Mouse (Mus musculus): ENCODE measurements around the gene Acsl3. TPM values are rescaled to one million over a fixed set of nuclear protein-coding genes. Genes with fewer than 3 reads are reported as not detected.

Gene Acsl3
- polyA plus RNA-seq (2015; fragmentation: Nextera tagmentation; extraction: Ambion mirVana), result 22.7 and 23.3 TPM in 2 replicates

DNA sequence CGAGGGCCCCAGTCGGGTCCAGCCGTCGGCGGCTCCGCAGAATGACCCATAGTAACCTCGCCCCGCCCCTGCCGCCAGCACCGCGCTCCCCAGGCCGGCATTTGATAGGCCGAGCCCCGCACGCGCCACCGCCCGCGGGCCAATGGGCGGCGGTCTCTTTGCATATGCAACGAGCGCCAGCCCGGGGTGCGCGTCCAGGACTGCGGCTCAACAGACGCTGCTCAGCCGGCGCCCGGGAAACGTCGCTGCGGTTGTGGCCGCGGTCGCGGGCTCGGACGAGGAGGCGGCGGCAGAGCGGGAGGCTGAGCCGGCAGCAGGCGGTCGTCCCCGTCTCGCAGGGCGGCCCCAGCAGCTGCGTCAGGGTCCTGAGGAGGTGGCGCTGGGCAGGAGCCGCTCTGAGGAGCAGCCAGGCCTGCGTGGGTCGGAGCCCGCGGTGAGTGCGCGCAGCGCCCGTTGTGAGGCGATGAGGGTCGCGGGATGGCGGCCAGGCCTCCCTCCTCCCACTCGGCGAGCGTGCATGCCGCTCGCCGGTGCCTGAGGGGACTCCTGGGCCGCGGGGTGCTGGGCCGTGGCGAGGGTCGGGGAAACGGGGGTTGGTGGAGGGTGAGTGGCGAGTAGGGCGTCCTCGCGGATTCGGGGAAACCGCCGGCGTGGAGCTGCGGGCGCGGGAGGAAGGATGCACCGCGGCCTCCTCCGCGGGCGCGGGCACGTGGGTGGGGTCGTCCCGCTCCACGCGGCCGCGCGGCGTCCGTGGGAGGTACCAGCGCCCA is at the start of gene Acsl3, which contains the start of gene Utp14b:
TSS of gene Acsl3 (plus strand) at position 155 of the 770 bp plus-strand sequence.
TSS of gene Utp14b (plus strand) at position 368 of the 770 bp plus-strand sequence.
- Histone ChIP-seq H3K27me3 (replicated peaks; ENCODE audit: insufficient read depth, low read length) (no peaks in the 10 kb centered on the region), H3K4me3 (ENCODE audit: low read depth, low read length) (peak within 1 kb of the TSS; percentile 85), H3K9ac (replicated peaks; ENCODE audit: low read depth) (peak within 1 kb of the TSS; percentile 72), H3K4me2 (replicated peaks; ENCODE audit: low read depth, low read length) (peak within 1 kb of the TSS; percentile 96), H3K27ac (ENCODE audit: low read length) (peak within 1 kb of the TSS; percentile 86), H3K4me1 (ENCODE audit: insufficient read depth, low read depth, low read length) (peaks cover 6% of the 10 kb centered on the region; the same call in 1 of the 2 replicates), H3K9me3 (ENCODE audit: low read length) (no peaks in the 10 kb centered on the region), H3K36me3 (ENCODE audit: insufficient read depth, low read length) (no peaks in the 10 kb centered on the region)
- DNase-seq (ENCODE audit: low spot score) (peak; percentile 98), ATAC-seq (peak; percentile 99)
- under 1% methylated on average over 66 of the region's 104 CpGs for WGBS
- TF ChIP-seq CTCF (IDR thresholded peaks at IDR 0.05), result no peak
- no peak for TF ChIP-seq EP300 (IDR thresholded peaks at IDR 0.05)

DNA sequence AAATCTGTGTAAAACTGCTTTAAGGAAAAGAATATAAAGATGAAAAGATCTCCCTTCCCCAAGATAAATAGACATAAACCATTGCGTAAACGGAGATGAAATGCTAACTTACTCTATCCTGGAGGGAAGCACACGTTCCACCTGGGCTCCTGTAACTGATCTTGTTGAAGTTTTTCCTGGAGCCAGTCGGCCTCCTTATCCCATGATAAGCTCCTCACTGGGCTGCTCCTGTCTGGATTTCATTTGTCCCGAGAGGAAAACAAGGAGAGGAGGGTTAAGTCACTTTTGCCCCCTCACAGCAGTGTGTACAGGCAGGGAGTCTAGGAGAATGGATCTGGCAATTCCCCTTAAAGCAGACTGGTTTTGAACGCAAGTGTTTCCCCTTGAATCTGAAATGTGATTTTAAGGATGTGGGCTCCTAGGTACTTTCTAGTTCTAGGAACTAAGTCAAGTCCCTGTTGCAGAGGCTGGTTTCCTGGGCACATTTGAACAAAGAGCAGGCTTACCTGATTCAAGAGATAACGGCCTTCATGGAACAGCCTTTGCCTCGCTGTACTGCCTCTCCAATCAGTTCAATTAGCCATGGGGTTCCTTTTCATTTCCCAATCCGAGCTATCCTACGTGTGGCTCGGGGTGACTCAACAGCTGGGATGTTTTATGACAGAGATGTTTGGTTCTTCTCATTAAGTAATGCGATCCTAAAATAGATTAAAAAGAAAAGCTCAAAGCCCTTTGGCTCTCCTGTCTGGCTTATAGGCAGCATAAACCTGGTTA is 48.3 kb upstream of the Acsl3 start:
- Histone ChIP-seq H3K27ac (ENCODE audit: low read length) (no peak overlapping the region), H3K9me3 (ENCODE audit: low read length) (no peaks in the 10 kb centered on the region), H3K4me2 (replicated peaks; ENCODE audit: low read depth, low read length) (no peak overlapping the region), H3K27me3 (replicated peaks; ENCODE audit: insufficient read depth, low read length) (no peaks in the 10 kb centered on the region), H3K9ac (replicated peaks; ENCODE audit: low read depth) (no peak overlapping the region), H3K4me3 (ENCODE audit: low read depth, low read length) (no peak overlapping the region), H3K4me1 (ENCODE audit: insufficient read depth, low read depth, low read length) (no peaks in the 10 kb centered on the region), H3K36me3 (ENCODE audit: insufficient read depth, low read length) (no peaks in the 10 kb centered on the region)
- TF ChIP-seq EP300 (IDR thresholded peaks at IDR 0.05), result no peak
- no peak for TF ChIP-seq CTCF (IDR thresholded peaks at IDR 0.05)
- ATAC-seq (no peak), DNase-seq (ENCODE audit: low spot score) (peak; percentile 31)
- 27% methylated on average over 12 of the region's 12 CpGs for WGBS

DNA sequence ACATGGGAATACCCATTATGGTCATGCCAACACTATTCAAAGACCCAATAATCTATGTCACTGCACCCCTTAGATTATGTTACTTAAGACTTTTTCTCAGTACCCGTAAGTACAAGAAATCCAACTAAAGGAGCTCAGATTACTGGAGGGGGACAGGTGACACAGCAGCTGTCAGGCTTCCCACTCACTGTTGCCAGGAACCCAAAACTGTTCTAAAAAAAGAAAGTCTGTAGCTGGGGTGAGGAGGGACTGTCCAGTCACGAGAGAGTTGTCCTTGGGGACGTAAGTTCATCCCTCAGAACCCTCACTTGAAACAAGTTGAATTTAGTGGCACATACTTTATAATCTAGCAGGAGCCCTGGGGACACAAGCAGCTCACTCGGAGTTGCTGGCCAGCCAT is 46.6 kb upstream of the Acsl3 start:
- Histone ChIP-seq H3K4me1 (ENCODE audit: insufficient read depth, low read depth, low read length) (no peaks in the 10 kb centered on the region), H3K27ac (ENCODE audit: low read length) (no peak overlapping the region), H3K4me2 (replicated peaks; ENCODE audit: low read depth, low read length) (no peak overlapping the region), H3K4me3 (ENCODE audit: low read depth, low read length) (no peak overlapping the region), H3K36me3 (ENCODE audit: insufficient read depth, low read length) (no peaks in the 10 kb centered on the region), H3K9ac (replicated peaks; ENCODE audit: low read depth) (no peak overlapping the region), H3K27me3 (replicated peaks; ENCODE audit: insufficient read depth, low read length) (no peaks in the 10 kb centered on the region), H3K9me3 (ENCODE audit: low read length) (no peaks in the 10 kb centered on the region)
- ATAC-seq (no peak), DNase-seq (ENCODE audit: low spot score) (no peak)
- 36% methylated on average over 4 of the region's 4 CpGs for WGBS
- no peak for TF ChIP-seq EP300 (IDR thresholded peaks at IDR 0.05)
- TF ChIP-seq CTCF (IDR thresholded peaks at IDR 0.05), result no peak

DNA sequence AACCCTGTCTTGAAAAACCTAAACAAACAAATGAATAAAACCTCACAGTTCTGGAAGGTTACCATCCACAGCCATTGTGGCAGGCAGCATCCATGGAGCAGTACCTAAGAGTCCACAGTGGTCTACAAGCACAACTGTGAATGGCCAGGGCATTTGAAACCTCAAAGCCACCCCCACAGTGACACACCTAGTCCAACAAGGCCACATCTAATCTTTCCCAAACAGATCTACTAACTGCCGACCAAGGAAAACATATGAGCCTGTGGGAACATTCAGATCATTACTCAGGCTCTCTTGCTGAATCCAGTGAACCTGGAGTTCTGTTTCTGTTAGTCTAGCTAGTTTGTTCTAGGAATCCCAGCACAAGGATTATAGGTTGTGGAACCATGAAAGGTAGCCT is 44.7 kb upstream of the Acsl3 start:
- Histone ChIP-seq H3K27ac (ENCODE audit: low read length) (no peak overlapping the region), H3K9me3 (ENCODE audit: low read length) (no peaks in the 10 kb centered on the region), H3K27me3 (replicated peaks; ENCODE audit: insufficient read depth, low read length) (no peaks in the 10 kb centered on the region), H3K4me2 (replicated peaks; ENCODE audit: low read depth, low read length) (no peak overlapping the region), H3K4me3 (ENCODE audit: low read depth, low read length) (no peak overlapping the region), H3K4me1 (ENCODE audit: insufficient read depth, low read depth, low read length) (no peaks in the 10 kb centered on the region), H3K36me3 (ENCODE audit: insufficient read depth, low read length) (no peaks in the 10 kb centered on the region), H3K9ac (replicated peaks; ENCODE audit: low read depth) (no peak overlapping the region)
- ATAC-seq (no peak), DNase-seq (ENCODE audit: low spot score) (no peak)
- 70% methylated on average over 1 of the region's 1 CpGs for WGBS
- TF ChIP-seq EP300 (IDR thresholded peaks at IDR 0.05) (no peak), CTCF (IDR thresholded peaks at IDR 0.05) (no peak)

DNA sequence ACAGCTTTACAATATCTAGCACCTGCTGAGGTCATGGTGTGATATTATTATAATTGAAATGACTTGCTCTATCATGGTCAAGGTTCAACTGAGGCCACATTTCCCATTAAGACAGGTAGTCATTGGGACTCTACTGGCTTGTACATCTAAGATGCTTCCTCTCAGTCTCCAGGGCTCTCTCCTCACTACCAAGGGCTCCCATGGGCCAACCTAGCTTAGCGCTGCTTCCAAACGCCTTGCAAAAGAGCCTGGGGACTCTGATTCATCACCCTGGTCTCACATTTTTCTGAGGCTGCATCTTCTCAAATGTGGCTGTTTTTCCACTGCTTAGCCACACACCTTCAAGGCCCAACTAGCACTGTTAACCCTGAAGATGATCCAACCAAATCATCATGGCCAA is 33.3 kb upstream of the Acsl3 start:
- H3K27me3 ChIP-seq (replicated peaks; ENCODE audit: insufficient read depth, low read length), result no peaks in the 10 kb centered on the region
- TF ChIP-seq CTCF (IDR thresholded peaks at IDR 0.05) (no peak), EP300 (IDR thresholded peaks at IDR 0.05) (no peak)
- WGBS, result 92% methylated on average over 2 of the region's 2 CpGs
- no peak overlapping the region for H3K9ac ChIP-seq (replicated peaks; ENCODE audit: low read depth)
- no peaks in the 10 kb centered on the region for H3K4me1 ChIP-seq (ENCODE audit: insufficient read depth, low read depth, low read length)
- no peak overlapping the region for H3K4me2 ChIP-seq (replicated peaks; ENCODE audit: low read depth, low read length)
- ATAC-seq (no peak), DNase-seq (ENCODE audit: low spot score) (no peak)
- no peak overlapping the region for H3K27ac ChIP-seq (ENCODE audit: low read length)
- no peaks in the 10 kb centered on the region for H3K36me3 ChIP-seq (ENCODE audit: insufficient read depth, low read length)
- no peaks in the 10 kb centered on the region for H3K9me3 ChIP-seq (ENCODE audit: low read length)
- H3K4me3 ChIP-seq (ENCODE audit: low read depth, low read length), result no peak overlapping the region

DNA sequence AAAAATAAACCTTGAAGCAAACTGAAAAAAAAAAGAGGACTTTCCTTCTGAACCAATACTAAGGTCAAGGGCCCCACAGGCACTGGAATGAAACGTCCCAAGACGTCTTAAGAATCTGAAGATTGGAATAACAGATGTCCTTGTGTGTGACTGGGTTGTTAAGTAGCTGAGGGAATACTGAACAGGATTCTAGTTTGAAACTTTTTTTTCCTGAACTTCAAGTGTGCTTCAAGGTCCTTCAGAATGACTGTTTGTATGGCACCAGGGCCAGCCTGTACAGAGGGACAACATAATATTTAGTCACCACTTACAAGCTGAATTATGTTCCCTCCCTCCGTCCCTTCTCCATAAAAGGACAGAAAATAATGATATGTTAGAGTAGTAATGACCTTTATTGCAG is 23.1 kb upstream of the Acsl3 start:
- ATAC-seq, result peak; percentile 94

More for the DNA sequence above, 23.1 kb upstream of the Acsl3 start:
- no peak overlapping the region for H3K9ac ChIP-seq (replicated peaks; ENCODE audit: low read depth)
- no peaks in the 10 kb centered on the region for H3K36me3 ChIP-seq (ENCODE audit: insufficient read depth, low read length)
- H3K4me2 ChIP-seq (replicated peaks; ENCODE audit: low read depth, low read length), result no peak overlapping the region
- H3K4me1 ChIP-seq (ENCODE audit: insufficient read depth, low read depth, low read length), result no peaks in the 10 kb centered on the region
- H3K4me3 ChIP-seq (ENCODE audit: low read depth, low read length), result no peak overlapping the region
- DNase-seq (ENCODE audit: low spot score), result peak; percentile 83
- H3K27ac ChIP-seq (ENCODE audit: low read length), result no peak overlapping the region
- WGBS, result 53% methylated on average over 3 of the region's 3 CpGs
- TF ChIP-seq CTCF (IDR thresholded peaks at IDR 0.05), result no peak
- TF ChIP-seq EP300 (IDR thresholded peaks at IDR 0.05), result peak; percentile 78
- H3K9me3 ChIP-seq (ENCODE audit: low read length), result no peaks in the 10 kb centered on the region
- H3K27me3 ChIP-seq (replicated peaks; ENCODE audit: insufficient read depth, low read length), result no peaks in the 10 kb centered on the region

Measured in lung, postnatal 0 days (tissue).